Mouse (Mus musculus): ENCODE measurements around the gene Klhdc2. TPM values are rescaled to one million over a fixed set of nuclear protein-coding genes. Genes with fewer than 3 reads are reported as not detected.
A peak's percentile ranks its signal among the peaks of the same experiment; 100 is the strongest.

Klhdc2 gene
- 302 and 305 TPM in 2 replicates for polyA plus RNA-seq (2015; fragmentation: Nextera tagmentation; extraction: Ambion mirVana)

- peak; percentile 97 for ATAC-seq (replicated peaks)
- H3K9ac ChIP-seq: peak within 1 kb of the TSS; percentile 86
- peaks cover 27% of the 10 kb centered on the region for H3K4me1 ChIP-seq
- H3K4me3 ChIP-seq: peak within 1 kb of the TSS; percentile 81
- no peaks in the 10 kb centered on the region for H3K9me3 ChIP-seq
- H3K36me3 ChIP-seq (replicated peaks): peaks cover 19% of the 10 kb centered on the region
- no peaks in the 10 kb centered on the region for H3K27me3 ChIP-seq (replicated peaks)
- WGBS: under 1% methylated on average over 97 of the region's 98 CpGs
- peak within 1 kb of the TSS; percentile 75 for H3K4me2 ChIP-seq
- peak within 1 kb of the TSS; percentile 94 for H3K27ac ChIP-seq
Measured at GRCm38 (mm10) chr12:69296511-69297410, at the start of gene Klhdc2. Gene Klhdc2, plus strand, starts transcription at chr12:69296681.

GRCm38 (mm10) chr12:69249766-69250165 is 46.7 kb upstream of the Klhdc2 start:
- no peak for ATAC-seq (replicated peaks)
- Histone ChIP-seq H3K27me3 (replicated peaks) (no peaks in the 10 kb centered on the region), H3K4me3 (no peak overlapping the region), H3K4me2 (no peak overlapping the region), H3K4me1 (no peaks in the 10 kb centered on the region), H3K9me3 (no peaks in the 10 kb centered on the region), H3K36me3 (replicated peaks) (no peaks in the 10 kb centered on the region), H3K9ac (no peak overlapping the region), H3K27ac (no peak overlapping the region)
- WGBS: 79% methylated on average over 4 of the region's 4 CpGs

- 70% methylated on average over 8 of the region's 8 CpGs for WGBS
- Histone ChIP-seq H3K27ac (no peak overlapping the region), H3K36me3 (replicated peaks) (no peaks in the 10 kb centered on the region), H3K4me3 (no peak overlapping the region), H3K9ac (no peak overlapping the region), H3K9me3 (no peaks in the 10 kb centered on the region), H3K4me1 (no peaks in the 10 kb centered on the region), H3K4me2 (no peak overlapping the region), H3K27me3 (replicated peaks) (no peaks in the 10 kb centered on the region)
- ATAC-seq (replicated peaks): no peak
Measured at GRCm38 (mm10) chr12:69250756-69251155, 45.7 kb upstream of the Klhdc2 start.

DNA sequence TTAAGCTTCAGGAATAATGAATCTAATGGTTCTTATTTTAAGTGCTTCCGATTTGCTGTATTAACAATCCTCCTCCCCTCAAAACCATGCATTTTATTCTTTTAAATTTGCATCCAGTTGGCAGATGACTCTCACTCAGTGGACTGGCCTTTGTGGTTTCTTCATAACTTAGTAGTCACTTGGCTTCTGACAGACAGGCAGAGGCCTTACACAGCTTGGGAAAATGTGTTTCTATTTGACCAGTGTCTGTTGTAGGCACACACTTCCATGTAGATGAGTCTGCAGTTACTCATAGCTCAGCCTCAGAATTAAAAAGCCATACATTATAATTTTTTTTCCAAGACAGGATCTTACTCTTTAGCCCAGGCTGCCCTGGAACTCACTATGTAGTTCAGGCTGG is 42.7 kb upstream of the Klhdc2 start:
- WGBS: 98% methylated on average over 1 of the region's 1 CpGs
- no peak overlapping the region for H3K27ac ChIP-seq
- ATAC-seq (replicated peaks): no peak

DNA sequence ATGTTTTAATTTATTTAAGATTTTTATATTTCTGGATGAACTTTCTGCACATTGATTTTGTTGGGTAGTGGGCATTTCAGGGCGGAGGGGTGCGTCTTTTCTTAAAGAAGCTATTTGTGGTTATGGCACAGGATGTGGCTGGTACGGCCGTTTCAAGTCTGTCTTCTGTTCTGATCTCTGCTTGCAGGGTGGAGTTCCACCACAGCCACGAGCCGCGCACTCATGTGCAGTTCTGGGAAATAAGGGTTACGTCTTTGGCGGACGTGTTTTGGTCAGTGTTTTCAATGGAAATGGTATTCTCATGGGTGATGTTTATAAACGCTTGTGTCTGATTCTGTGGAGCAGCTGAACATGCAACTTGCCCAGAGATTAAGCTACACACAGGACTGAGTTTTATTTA is 38.6 kb upstream of the Klhdc2 start:
- no peak overlapping the region for H3K27ac ChIP-seq
- ATAC-seq (replicated peaks): no peak
- H3K36me3 ChIP-seq (replicated peaks): no peaks in the 10 kb centered on the region
- no peaks in the 10 kb centered on the region for H3K4me1 ChIP-seq
- no peak overlapping the region for H3K9ac ChIP-seq
- no peak overlapping the region for H3K4me2 ChIP-seq
- WGBS: 85% methylated on average over 11 of the region's 11 CpGs
- no peaks in the 10 kb centered on the region for H3K27me3 ChIP-seq (replicated peaks)
- H3K9me3 ChIP-seq: no peaks in the 10 kb centered on the region
- H3K4me3 ChIP-seq: no peak overlapping the region

More for the DNA sequence above, 42.7 kb upstream of the Klhdc2 start:
- Histone ChIP-seq H3K9me3 (no peaks in the 10 kb centered on the region), H3K4me1 (no peaks in the 10 kb centered on the region), H3K4me2 (no peak overlapping the region), H3K27me3 (replicated peaks) (no peaks in the 10 kb centered on the region), H3K36me3 (replicated peaks) (no peaks in the 10 kb centered on the region), H3K9ac (no peak overlapping the region), H3K4me3 (no peak overlapping the region)

- no peak overlapping the region for H3K9ac ChIP-seq
- H3K4me2 ChIP-seq: no peak overlapping the region
- H3K4me1 ChIP-seq: no peaks in the 10 kb centered on the region
- 95% methylated on average over 5 of the region's 5 CpGs for WGBS
- no peaks in the 10 kb centered on the region for H3K27me3 ChIP-seq (replicated peaks)
- H3K27ac ChIP-seq: no peak overlapping the region
- no peak overlapping the region for H3K4me3 ChIP-seq
- H3K9me3 ChIP-seq: no peaks in the 10 kb centered on the region
- no peaks in the 10 kb centered on the region for H3K36me3 ChIP-seq (replicated peaks)
- ATAC-seq (replicated peaks): no peak
Measured at GRCm38 (mm10) chr12:69262251-69262650, 34.2 kb upstream of the Klhdc2 start.

GRCm38 (mm10) chr12:69265031-69265430 is 31.4 kb upstream of the Klhdc2 start:
- WGBS: 82% methylated on average over 3 of the region's 3 CpGs
- Histone ChIP-seq H3K9me3 (no peaks in the 10 kb centered on the region), H3K4me1 (no peaks in the 10 kb centered on the region), H3K36me3 (replicated peaks) (no peaks in the 10 kb centered on the region), H3K27ac (no peak overlapping the region), H3K4me3 (no peak overlapping the region), H3K9ac (no peak overlapping the region), H3K4me2 (no peak overlapping the region), H3K27me3 (replicated peaks) (no peaks in the 10 kb centered on the region)
- ATAC-seq (replicated peaks): no peak

DNA sequence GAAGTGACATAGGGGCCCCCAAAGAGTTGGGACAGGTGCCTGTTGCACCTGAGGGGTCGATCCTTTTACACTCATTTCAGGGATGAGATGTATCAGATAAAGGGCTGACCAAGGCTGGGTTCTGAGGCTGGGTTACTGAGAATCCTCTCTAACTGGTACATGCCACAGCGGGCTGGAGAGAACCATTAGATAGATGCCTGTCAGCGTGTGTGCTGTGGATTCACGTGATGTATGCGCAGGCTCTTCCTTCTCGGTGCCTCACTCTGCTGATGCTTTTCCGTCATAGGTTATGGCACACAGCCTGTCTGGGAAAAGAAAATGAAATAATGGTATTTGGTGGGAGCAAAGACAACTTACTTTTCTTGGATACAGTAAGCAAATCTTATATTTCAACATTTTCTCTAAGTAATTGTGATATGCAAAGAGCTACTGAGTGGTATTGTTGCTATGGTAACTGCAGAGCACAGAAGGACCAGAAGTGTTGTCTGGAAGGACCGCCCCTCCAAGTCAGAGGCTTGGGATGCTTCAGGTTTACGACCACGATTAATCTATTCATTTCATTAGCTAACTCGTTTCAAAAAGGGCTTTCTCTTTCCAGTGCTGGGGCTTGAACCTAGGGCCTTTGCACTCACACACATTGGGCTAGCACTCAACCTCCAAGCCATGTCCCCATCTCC is 28.4 kb upstream of the Klhdc2 start:
- 68% methylated on average over 11 of the region's 11 CpGs for WGBS
- no peak overlapping the region for H3K9ac ChIP-seq
- no peaks in the 10 kb centered on the region for H3K4me1 ChIP-seq
- no peaks in the 10 kb centered on the region for H3K9me3 ChIP-seq
- no peak overlapping the region for H3K27ac ChIP-seq
- ATAC-seq (replicated peaks): no peak
- H3K4me2 ChIP-seq: no peak overlapping the region
- no peaks in the 10 kb centered on the region for H3K36me3 ChIP-seq (replicated peaks)
- H3K4me3 ChIP-seq: no peak overlapping the region
- no peaks in the 10 kb centered on the region for H3K27me3 ChIP-seq (replicated peaks)

GRCm38 (mm10) chr12:69268956-69269355 is 27.5 kb upstream of the Klhdc2 start:
- Histone ChIP-seq H3K4me2 (no peak overlapping the region), H3K27me3 (replicated peaks) (no peaks in the 10 kb centered on the region), H3K9me3 (no peaks in the 10 kb centered on the region), H3K4me3 (no peak overlapping the region), H3K27ac (no peak overlapping the region), H3K4me1 (no peaks in the 10 kb centered on the region), H3K9ac (no peak overlapping the region), H3K36me3 (replicated peaks) (no peaks in the 10 kb centered on the region)
- WGBS: 60% methylated on average over 2 of the region's 2 CpGs
- no peak for ATAC-seq (replicated peaks)

DNA sequence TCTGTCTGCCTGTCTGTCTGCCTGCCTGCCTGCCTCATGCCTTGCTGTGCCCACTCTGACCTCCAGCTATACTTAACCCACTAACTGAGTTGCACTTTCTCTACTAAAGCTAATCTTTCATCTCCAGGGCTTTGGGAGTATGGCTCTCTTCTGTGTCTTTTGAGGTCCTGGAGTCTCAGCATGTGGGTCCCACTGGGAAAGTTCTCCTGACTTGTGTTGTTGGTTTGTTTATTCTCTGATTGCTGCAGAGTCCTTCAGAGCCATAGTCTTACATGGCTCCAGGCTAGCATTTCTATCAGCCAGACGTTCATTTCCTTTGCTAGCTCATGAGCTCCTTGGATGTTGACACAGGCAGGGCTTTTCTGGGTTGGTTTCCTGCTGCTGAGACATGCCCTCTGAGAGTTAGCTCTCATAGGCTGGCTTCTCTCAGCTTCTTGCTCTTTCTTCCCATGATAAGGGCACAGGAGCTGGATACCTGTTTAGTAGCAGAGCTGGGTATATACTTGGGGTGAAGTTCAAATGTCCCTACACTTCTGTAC is 16.5 kb upstream of the Klhdc2 start:
- Histone ChIP-seq H3K4me1 (no peaks in the 10 kb centered on the region), H3K27me3 (replicated peaks) (no peaks in the 10 kb centered on the region), H3K9me3 (no peaks in the 10 kb centered on the region), H3K9ac (no peak overlapping the region), H3K4me2 (no peak overlapping the region), H3K36me3 (replicated peaks) (no peaks in the 10 kb centered on the region), H3K4me3 (no peak overlapping the region), H3K27ac (no peak overlapping the region)
- WGBS: 45% methylated on average over 1 of the region's 1 CpGs
- ATAC-seq (replicated peaks): no peak

DNA sequence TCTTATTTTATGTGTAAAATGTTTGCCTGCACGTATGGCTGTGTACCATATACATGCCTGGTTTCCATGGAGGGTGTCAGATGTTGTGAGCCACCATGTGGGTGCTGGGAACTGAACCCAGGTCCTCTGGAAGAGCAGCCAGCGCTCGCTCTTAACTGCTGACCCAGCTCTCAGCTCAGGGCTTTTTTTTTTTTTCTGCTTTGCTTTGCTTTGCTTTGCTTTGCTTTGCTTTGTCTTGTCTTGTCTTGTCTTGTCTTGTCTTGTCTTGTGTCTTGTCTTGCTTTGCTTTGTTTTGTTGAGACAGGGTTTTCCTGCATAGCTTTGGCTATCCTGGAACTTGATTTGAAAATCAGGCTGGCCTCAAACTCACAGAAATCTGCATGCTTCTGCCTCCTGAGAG is 15.6 kb upstream of the Klhdc2 start:
- Histone ChIP-seq H3K4me3 (no peak overlapping the region), H3K4me2 (no peak overlapping the region), H3K4me1 (no peaks in the 10 kb centered on the region), H3K9ac (no peak overlapping the region), H3K36me3 (replicated peaks) (no peaks in the 10 kb centered on the region), H3K27ac (no peak overlapping the region), H3K9me3 (no peaks in the 10 kb centered on the region), H3K27me3 (replicated peaks) (no peaks in the 10 kb centered on the region)
- WGBS: 94% methylated on average over 3 of the region's 3 CpGs
- ATAC-seq (replicated peaks): no peak

DNA sequence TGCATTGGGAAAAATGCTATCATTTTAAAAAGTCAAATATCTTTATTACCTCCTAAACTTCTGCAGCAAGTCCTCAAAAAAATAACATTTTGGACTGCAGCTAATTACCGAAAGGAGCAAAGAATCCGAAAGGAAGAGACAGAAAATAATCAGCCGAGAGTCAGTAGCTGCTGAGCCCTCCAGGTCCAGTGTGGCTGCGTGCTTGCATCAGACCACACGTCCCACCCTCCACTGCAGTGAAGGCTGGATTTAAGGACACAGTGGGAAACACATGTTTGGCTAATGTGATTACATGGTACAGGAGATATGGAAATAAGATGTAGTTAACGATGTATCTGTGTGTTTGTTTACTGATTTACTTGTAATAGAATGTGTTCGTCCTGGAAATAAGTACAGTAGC is 13.3 kb upstream of the Klhdc2 start:
- 80% methylated on average over 7 of the region's 7 CpGs for WGBS
- Histone ChIP-seq H3K27me3 (replicated peaks) (no peaks in the 10 kb centered on the region), H3K36me3 (replicated peaks) (no peaks in the 10 kb centered on the region), H3K27ac (no peak overlapping the region), H3K4me3 (no peak overlapping the region), H3K4me1 (no peaks in the 10 kb centered on the region), H3K4me2 (no peak overlapping the region), H3K9ac (no peak overlapping the region), H3K9me3 (no peaks in the 10 kb centered on the region)
- no peak for ATAC-seq (replicated peaks)

All from midbrain, embryonic 15.5 days (tissue).